Mouse (Mus musculus) activated CD4-positive, CD25-positive, alpha-beta regulatory T cell, adult 9 weeks (primary cell): ENCODE measurements around the gene Rfx3. TPM values are rescaled to one million over a fixed set of nuclear protein-coding genes. Genes with fewer than 3 reads are reported as not detected.

Experiments used
- polyA plus RNA-seq: library from polyadenylated mRNA; unstranded; fragments of 100-300 nt; shearing (Covaris generic); gene quantifications from one replicate; pipeline ENCODE4 v1.2.1, GENCODE M21; 2017

The Rfx3 gene
- 8.7 TPM for polyA plus RNA-seq

DNA sequence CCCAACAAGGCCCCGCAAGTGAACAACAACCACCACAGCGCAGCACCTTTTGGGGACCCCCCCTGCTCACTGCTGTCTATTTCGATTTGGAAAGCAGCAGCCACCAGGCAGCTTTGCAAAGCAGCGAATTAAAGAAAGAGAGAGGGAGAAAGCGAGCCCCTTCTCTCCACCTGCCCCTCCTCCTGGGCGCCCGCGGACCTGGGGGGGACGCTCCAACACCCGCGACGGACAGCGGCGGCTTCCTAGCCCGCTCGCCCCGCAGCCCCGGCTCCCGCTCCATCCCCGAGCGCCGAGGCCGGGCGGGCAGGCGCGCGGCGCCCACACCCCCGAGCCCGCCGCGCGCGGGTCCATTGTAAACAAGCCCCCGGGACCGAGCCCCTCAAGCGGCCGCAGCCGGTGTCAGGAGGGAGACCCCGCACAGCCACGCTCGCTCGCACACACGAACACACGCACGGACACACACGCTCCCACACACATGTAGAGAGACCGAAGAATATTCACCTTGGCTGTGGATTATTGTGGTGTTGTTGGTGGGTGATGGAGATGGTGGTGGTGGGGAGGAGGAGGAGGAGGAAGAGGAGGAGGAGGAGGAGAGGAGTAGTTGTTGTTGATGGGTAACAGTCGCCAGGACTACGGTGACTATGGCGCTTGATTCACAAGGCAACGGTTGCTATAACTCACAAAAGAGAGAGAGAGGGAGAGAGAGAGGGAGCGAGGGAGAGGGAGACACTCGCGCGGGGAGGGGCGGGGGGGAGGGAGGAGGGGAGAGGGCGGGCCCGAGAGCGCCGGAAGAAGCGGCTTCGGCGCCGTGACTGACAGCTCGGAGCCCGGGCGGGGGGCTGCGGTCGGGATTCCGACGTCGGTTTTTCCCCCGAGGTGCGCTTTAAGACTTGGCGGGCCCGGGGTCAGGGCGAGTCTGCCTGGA is at the start of gene Rfx3:
Gene Rfx3 (minus strand): TSS at position 696 of the 925 bp plus-strand sequence.

